Mouse (Mus musculus) kidney, postnatal 10 days (tissue): ENCODE data around the gene Cacnb1.

Source experiments
- DNase-seq: peaks from one replicate; pipeline ENCODE4 v3.0.0; 2021; ENCODE audit warnings: mixed read lengths

Cacnb1 gene

DNA sequence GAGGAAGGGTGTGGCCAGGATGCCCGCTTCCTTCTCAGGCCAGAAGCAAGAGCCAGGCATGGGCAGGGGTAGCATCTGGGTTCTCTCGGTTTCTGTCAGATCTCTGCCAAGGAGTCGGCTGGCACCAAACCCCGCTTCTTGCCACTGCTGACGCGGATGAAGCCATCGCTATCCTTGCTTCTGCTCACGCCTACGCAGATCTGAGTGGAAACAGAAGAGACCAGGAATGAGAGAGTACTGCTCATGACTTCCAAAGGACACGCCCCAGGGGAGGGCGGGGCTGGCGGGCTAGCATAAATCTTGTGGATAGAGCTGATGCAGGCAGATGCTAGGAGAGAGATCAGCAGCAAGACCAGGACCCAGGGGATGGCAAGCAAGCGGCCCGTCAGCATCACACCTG, 15.0 kb upstream of the Cacnb1 start:
- DNase-seq: no peak

GRCm38 (mm10) chr11:98035977-98036377, 13.1 kb upstream of the Cacnb1 start:
- DNase-seq: peak; percentile 57

- DNase-seq: no peak
Observed at GRCm38 (mm10) chr11:98034840-98035239, 12.0 kb upstream of the Cacnb1 start.

DNA sequence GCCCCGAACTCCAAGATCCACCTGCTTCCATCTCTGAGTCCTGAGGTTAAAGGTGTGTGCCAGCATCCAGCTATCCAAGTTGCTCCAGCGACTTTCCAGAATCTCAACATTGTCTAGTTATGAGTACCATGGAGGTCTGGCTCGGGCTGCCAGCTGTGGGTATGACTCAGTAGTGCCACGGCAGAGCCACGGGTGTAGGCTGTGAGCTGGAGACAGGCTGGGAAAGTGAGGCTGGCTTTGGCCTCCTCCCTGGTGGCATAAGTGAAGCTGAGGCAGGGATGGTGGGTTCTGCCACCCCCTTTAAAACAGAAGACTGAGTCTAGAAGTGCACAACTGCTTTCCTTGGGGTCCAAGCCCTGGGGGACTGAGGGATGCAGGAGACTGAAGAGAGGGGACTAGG, 11.2 kb upstream of the Cacnb1 start:
- DNase-seq: no peak

DNA sequence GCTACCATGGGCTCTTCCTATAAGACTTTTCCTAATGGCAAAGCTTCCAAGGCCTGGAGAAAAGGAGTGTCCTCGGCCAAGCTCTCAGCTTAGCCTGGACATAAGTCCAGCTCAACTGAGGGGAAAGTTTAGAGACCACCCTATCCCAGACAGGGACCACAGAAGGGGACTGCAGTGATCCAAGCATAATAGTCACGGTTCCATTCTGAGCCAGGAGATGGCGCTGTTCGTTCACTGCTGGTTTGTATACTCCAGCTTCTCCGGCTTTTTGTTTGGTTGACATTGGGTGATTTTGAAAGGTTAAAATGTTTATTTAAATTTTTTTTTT, 8.6 kb upstream of the Cacnb1 start:
- DNase-seq: peak; percentile 91

- DNase-seq: no peak
Observed at GRCm38 (mm10) chr11:98030701-98031442, 8.0 kb upstream of the Cacnb1 start.

GRCm38 (mm10) chr11:98027785-98028184, 5.0 kb upstream of the Cacnb1 start:
- no peak for DNase-seq

GRCm38 (mm10) chr11:98027297-98027688, 4.5 kb upstream of the Cacnb1 start:
- DNase-seq: no peak

- peak; percentile 95 for DNase-seq
Observed at GRCm38 (mm10) chr11:98026570-98027296, 3.9 kb upstream of the Cacnb1 start, which contains the start of gene Rpl19. Rpl19 (plus strand) TSS chr11:98026710.

DNA sequence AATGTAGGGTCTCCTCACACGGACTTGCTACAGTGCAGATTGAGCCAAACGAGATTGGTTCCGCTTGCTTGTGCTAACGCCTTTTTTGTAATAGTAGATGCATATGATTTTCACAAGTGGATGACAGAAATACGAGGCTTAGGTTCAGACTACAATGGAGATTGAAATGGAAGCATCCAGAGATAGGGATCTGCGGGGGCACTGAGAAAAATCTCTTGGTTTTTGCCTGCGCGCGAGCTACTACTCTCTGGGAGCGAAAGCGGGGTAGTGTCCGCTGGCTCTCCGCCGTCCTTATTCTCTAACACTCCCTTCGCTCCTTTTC, 3.4 kb upstream of the Cacnb1 start:
- no peak for DNase-seq

DNA sequence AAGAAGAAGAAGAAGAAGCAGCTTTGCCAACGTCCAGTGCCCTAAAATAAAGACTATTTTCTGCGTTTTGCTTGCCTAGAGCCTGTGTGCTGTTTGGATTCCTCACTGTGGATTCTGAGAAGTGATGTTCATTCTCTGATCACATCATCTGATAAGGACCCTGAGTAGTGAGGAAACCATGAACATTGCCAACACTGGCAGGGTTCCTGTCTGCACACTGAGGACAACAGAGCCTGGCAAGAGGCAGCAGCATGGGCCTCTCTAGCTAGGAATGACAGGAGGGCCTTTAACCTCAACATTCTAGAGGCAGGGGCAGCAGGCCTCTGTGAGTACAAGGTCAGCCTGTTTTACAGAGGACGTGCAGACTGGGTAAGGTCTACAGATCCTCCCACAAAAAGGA, 1.7 kb upstream of the Cacnb1 start:
- DNase-seq: no peak

DNA sequence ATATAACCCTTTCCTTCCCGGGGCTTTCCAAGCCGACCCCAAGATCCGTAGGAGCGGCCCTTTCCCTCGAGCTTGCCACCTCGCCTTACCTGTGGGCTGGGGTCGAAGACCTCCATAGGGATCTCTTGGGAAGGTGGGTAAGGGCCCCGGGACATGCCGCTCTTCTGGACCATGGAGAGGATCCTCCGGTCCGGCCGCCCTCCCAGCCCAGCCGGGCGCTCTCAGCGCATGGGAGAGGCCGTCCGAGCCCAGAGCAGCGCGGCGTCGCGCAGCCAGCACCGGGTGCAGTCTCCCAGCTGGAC, 630 bp downstream of the Cacnb1 start:
- DNase-seq: no peak

GRCm38 (mm10) chr11:98021565-98022252, 1.1 kb downstream of the Cacnb1 start:
- DNase-seq: peak; percentile 65

DNA sequence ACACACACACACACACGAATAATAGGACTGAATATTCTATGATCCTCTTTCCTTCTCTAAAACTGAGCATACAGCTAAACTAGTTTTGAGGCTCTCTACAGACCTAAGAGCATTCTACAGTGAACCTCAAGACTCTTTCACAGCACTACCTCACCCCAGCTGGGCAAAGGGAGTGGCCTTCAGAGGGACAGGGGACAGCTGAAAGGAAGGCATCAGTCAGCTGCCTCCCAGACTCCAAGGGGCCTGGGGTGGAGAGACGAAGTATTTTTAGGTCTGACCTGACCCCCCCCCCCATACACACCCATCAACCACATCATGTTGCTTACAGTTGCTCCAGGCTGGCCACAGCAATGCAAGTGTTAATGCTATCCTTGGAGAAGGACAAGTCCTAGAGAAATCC, 1.7 kb downstream of the Cacnb1 start:
- no peak for DNase-seq

GRCm38 (mm10) chr11:98020710-98021109, 2.1 kb downstream of the Cacnb1 start:
- peak; percentile 40 for DNase-seq

DNA sequence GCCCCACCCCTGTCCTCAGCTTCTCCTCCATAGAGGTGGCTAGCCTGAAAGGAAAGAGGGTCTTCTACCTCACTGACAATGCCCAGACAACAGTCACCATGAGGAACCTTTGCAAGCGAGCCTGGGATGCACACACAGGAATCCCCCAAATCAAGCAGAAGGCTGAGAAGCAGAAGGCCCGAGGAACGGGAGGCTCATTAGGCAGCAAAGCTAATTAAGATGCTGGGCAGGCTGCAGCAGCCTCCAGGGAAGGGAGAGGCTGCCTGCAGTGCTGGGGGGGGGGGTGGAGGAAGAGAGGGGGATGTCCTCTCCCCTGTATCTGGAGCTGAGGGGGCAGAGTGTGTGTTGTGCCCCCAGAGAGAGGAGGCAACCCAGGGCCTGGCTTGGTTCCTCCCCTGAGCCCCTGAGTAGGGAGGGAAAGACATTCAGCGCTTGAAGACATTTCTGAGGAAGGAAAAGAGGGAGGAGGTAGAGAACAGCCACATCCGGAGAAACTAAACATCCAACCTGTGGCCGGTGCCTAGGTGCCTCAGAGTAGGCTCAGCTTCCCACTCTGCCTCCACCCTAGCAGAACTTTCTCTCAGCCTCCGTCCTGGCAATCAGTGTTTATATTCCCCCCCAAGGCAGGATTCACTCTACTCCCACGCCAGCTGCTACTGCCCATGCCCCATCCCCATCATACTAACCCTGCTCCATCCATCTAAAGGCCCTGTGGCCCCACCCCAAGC, 2.8 kb downstream of the Cacnb1 start:
- DNase-seq: no peak

DNA sequence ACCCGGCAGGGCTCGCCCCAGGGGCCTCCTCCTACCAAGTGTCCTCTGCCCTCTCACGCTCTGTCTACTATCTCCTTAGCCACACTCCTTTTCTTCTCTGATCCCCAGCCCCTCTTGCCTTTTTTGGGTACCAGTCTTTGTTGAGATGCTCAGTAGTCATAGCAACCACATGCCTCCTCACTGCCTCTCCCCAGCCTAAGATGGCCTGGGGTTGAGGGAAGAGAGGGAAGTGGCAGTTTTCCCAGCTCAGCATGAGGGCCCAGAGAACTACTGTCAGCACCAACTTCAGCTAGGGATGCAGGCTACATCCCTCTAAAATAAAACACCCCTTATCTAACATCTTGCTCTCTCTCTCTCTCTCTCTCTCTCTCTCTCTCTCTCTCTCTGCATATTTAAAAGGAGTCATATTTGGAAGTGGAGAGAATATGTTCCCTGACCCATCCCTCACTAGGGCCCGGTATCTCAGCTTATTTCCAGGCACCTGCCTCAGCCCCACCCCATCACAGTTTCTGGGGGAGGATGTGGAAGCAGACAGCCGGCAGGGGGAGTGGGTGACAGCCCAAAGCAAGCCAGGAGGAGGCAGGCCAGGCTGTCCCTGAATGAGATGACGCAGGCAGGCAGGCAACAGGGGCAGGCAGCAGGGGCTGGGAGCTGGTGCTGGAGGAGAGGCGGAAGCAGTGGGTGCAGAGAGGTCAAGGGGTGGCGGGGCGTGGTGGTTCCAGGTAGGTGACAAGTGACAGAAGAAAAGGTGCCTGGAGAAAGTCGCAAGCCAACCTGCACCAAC, 3.8 kb downstream of the Cacnb1 start:
- DNase-seq: peak; percentile 62

DNA sequence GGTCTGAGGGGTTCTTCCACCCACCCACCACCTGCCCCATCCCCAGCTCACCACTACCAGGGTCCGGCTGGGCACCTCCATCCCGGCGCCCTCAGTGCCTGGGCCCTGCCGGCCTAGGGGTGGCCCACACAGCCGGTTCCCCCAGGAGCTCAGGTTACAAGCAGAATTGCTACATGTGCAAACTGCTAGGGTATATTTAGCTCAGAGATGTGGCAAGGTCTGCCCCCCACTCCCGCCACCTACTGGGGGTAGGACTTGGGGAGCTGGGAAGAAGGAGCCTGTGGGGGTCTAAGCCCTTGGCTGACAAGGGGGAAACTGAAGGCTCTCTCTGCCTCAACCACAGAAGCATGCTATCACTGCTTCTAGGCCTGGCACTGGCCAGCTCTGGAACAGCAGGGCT, 4.6 kb downstream of the Cacnb1 start:
- no peak for DNase-seq

- DNase-seq: no peak
Observed at GRCm38 (mm10) chr11:98016824-98017223, 6.0 kb downstream of the Cacnb1 start.

DNA sequence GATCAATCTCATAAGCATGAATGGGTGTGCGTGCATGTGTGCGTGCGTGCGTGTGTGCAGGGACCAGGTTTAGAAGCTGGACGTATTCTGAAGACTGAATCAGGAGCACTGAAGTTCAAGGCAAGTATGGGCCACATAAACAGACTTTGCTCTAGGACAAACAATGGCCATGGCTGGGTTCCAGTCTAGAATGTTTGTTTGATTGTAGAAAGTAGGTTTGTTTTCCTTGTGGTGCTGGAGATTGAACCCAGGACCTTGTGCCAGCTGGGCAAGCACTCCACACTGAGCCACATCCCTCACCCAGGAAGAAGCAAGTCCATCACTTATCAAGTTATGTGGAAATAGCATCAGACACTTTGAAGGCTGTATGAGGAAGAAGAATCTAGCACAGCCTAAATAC, 6.7 kb downstream of the Cacnb1 start:
- no peak for DNase-seq

DNA sequence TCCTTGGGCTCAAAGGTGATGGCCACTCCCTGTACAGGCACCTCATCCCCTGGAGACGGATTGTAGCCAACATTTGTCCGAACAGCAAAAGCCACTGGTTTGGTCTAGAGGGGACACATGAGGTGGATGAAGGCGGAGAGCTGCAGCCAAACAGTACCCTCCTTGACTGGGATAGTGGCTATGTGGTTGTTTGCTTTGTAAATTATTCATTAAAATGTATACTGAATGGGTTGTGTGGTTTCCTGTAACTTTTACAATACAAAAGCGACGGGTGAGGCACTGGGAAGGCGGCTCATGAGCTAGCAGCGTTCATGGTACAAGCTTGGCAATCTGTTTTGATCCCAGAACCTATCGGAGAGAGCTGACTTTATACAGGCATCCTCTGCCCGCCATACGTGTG, 10.0 kb downstream of the Cacnb1 start:
- DNase-seq: no peak

GRCm38 (mm10) chr11:98011716-98012115, 11.1 kb downstream of the Cacnb1 start:
- no peak for DNase-seq

- no peak for DNase-seq
Observed at GRCm38 (mm10) chr11:98008087-98008486, 14.7 kb downstream of the Cacnb1 start.
